Mouse (Mus musculus) embryo, embryonic 10 days (tissue): ENCODE measurements around the gene Foxf1.

Source experiments
- DNase-seq: peaks from one replicate; pipeline ENCODE4 v3.0.0-alpha.2; 2015; ENCODE audit warnings: low spot score

The Foxf1 gene

GRCm38 (mm10) chr8:121129265-121129940 is 45.2 kb downstream of the Foxf1 start:
- no peak for DNase-seq

- peak; percentile 77 for DNase-seq
These were observed 46.3 kb downstream of the Foxf1 start for GRCm38 (mm10) chr8:121130522-121130921.

GRCm38 (mm10) chr8:121132961-121133513 is 48.9 kb downstream of the Foxf1 start:
- DNase-seq: no peak

- DNase-seq: no peak
These were observed 49.9 kb downstream of the Foxf1 start for GRCm38 (mm10) chr8:121134102-121134501.

- DNase-seq: no peak
These were observed 50.3 kb downstream of the Foxf1 start for GRCm38 (mm10) chr8:121134512-121134911.

GRCm38 (mm10) chr8:121136856-121137255 is 52.7 kb downstream of the Foxf1 start:
- DNase-seq: no peak
